Mouse (Mus musculus): ENCODE measurements around the gene Nolc1. TPM values are rescaled to one million over a fixed set of nuclear protein-coding genes. Genes with fewer than 3 reads are reported as not detected.

The Nolc1 gene
- polyA plus RNA-seq (2017; shearing (Covaris generic)): 98.3 TPM

GRCm38 (mm10) chr19:46075616-46076607 is at the start of gene Nolc1:
TSS of gene Nolc1 (plus strand) at chr19:46075863.

GRCm38 (mm10) chr19:46044271-46044992 is 31.2 kb upstream of the Nolc1 start, which contains the start of gene Pprc1:
TSS of gene Pprc1 (plus strand) at chr19:46044886.

GRCm38 (mm10) chr19:46044993-46045695 is 30.5 kb upstream of the Nolc1 start, which contains the start of gene Ldb1:
TSS of gene Ldb1 (minus strand) at chr19:46045214.

GRCm38 (mm10) chr19:46131694-46132525 is 56.2 kb downstream of the Nolc1 start, which contains the start of gene Elovl3:
TSS of gene Elovl3 (plus strand) at chr19:46131897.

Other genes with a start within 250 kb of the Nolc1 start
- gene Armh3, start 77.4 kb upstream of the Nolc1 start, polyA plus RNA-seq (2017; shearing (Covaris generic)): 15.1 TPM
- 12.4 TPM for gene Hps6, start 72.4 kb upstream of the Nolc1 start, polyA plus RNA-seq (2017; shearing (Covaris generic))
- gene Pprc1, start 31.0 kb upstream of the Nolc1 start, polyA plus RNA-seq (2017; shearing (Covaris generic)): 51.0 TPM
- gene Ldb1, start 30.6 kb upstream of the Nolc1 start, polyA plus RNA-seq (2017; shearing (Covaris generic)): 37.4 TPM
- gene Elovl3, start 56.0 kb downstream of the Nolc1 start, polyA plus RNA-seq (2017; shearing (Covaris generic)): not detected
- gene Pitx3, start 72.5 kb downstream of the Nolc1 start, polyA plus RNA-seq (2017; shearing (Covaris generic)): not detected
- gene Gbf1, start 76.6 kb downstream of the Nolc1 start, polyA plus RNA-seq (2017; shearing (Covaris generic)): 83.0 TPM
- 78.0 TPM for gene Nfkb2, start 228.5 kb downstream of the Nolc1 start, polyA plus RNA-seq (2017; shearing (Covaris generic))